Mouse (Mus musculus) kidney, embryonic 16.5 days (tissue): ENCODE data around the gene Tspan18. TPM values are rescaled to one million over a fixed set of nuclear protein-coding genes. Genes with fewer than 3 reads are reported as not detected.

Source experiments
- ATAC-seq: fragments of 200-750 bp; cut with Nextera tagmentation; 2 replicates; pipeline ENCODE4 v1.8.0; 2017; ENCODE audit warnings: moderate TSS enrichment; ENCODE audit not compliant: low FRiP score, low TSS enrichment
- H3K27ac ChIP-seq: fragments of 300-500 bp; sonication (generic); 2 replicates; pipeline ENCODE4 v1.5.1; 2014; ENCODE audit warnings: low read length
- H3K27me3 ChIP-seq: fragments of 300-500 bp; sonication (generic); 2 replicates; pipeline ENCODE4 v1.6.1; 2014; ENCODE audit warnings: low read length, control low read depth, mixed read lengths; ENCODE audit not compliant: insufficient read depth
- H3K36me3 ChIP-seq: fragments of 300-500 bp; sonication (generic); 2 replicates; pipeline ENCODE4 v1.6.1; 2014; ENCODE audit warnings: low read length, control low read depth, mixed read lengths; ENCODE audit not compliant: insufficient read depth
- H3K4me1 ChIP-seq: fragments of 300-500 bp; sonication (generic); 2 replicates; pipeline ENCODE4 v1.6.1; 2014; ENCODE audit warnings: low read length, control low read depth, mixed read lengths; ENCODE audit not compliant: insufficient read depth
- H3K4me2 ChIP-seq: fragments of 300-500 bp; sonication (generic); replicated peaks from 2 replicates; pipeline ENCODE4 v1.6.1; 2014; ENCODE audit warnings: low read depth, low read length
- H3K4me3 ChIP-seq: fragments of 300-500 bp; sonication (generic); 2 replicates; pipeline ENCODE4 v1.5.1; 2014; ENCODE audit warnings: mild to moderate bottlenecking, low read length
- H3K9ac ChIP-seq: fragments of 300-500 bp; sonication (generic); replicated peaks from 2 replicates; pipeline ENCODE4 v1.6.1; 2014; ENCODE audit warnings: low read length
- H3K9me3 ChIP-seq: fragments of 300-500 bp; sonication (generic); 2 replicates; pipeline ENCODE4 v1.6.1; 2016; ENCODE audit warnings: low read length, control low read depth
- WGBS: fragments of 180-500 bp; shearing (Covaris S2); extraction: QIAGEN DNeasy Blood & Tissue Kit; methylation state at CpG from one replicate; pipeline ENCODE4 v1.1.7; 2014; 5-methylcytosine and 5-hydroxymethylcytosine counted together
- polyA plus RNA-seq: library from polyadenylated mRNA; unstranded; fragments of >200 nt; fragmentation: Nextera tagmentation; extraction: Ambion mirVana; gene quantifications from 2 replicates; pipeline ENCODE4 v1.2.1, GENCODE M21; 2015

The Tspan18 gene
- polyA plus RNA-seq, 1 experiment from 2014 or later, result 35.0 TPM

DNA sequence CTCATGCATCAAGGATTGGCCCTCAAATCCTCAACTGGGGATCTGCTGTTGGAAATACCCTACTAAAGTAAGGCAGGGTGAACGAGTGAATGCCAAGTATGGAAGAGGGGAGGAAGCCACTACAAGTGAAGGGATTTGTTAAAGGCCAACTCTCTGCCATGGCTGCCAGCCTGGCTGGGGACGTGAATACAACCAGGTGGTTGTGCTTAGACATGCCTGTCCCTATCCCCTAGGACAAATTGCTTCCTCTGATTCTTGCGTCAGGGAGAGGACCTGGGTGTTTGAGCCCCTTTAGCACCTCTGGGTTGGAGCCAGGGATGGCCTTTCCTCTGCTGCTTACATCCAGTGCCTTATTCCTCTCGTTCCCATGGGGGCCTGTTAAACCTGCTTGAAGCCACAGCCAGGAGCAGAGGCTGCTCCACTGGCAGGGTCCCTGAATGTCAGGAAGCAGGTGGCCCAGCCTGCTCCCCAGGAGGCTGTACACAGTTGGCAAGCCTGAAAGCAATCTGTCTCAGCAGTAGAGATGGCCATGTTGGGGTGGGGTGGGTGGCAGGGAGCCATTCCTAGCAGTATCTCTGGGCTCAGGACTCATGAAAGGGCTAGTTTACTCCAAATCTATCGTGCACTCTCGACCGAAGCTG lies 6.3 kb downstream of the Tspan18 start:
- H3K4me1 ChIP-seq, result peaks cover 44% of the 10 kb centered on the region

DNA sequence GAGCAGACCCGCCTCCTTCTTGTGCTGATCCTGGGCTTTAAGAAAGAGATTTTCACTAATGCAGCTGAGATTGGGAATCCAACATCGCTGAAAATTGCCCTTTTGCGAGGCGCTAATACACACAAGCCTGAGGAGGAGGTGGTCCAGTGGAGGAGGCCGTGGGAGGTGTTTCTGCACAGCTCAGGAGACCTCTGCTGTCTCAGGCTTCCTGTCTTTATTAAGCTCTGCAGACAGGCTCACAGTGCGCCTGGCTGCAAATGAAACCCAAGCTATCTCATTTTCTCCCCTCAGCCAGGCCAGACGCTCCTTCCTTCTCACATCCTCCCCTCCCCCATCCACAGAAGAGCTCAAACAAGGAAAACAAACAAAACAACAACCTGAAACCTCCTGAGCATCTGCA lies 9.6 kb downstream of the Tspan18 start:
- no peak overlapping the region for H3K4me2 ChIP-seq
- no peak overlapping the region for H3K9ac ChIP-seq
- WGBS, result 23% methylated on average over 7 of the region's 7 CpGs
- H3K4me3 ChIP-seq, result no peak overlapping the region
- peak; percentile 60 for ATAC-seq
- H3K4me1 ChIP-seq, result peaks cover 49% of the 10 kb centered on the region
- H3K9me3 ChIP-seq, result no peaks in the 10 kb centered on the region
- H3K27ac ChIP-seq, result peak overlapping the region; percentile 31; the same call in 1 of the 2 replicates
- H3K27me3 ChIP-seq, result no peaks in the 10 kb centered on the region
- H3K36me3 ChIP-seq, result peaks cover 5% of the 10 kb centered on the region; the same call in 1 of the 2 replicates

More for the DNA sequence above, 6.3 kb downstream of the Tspan18 start:
- Histone ChIP-seq H3K4me3 (no peak overlapping the region), H3K4me2 (no peak overlapping the region), H3K36me3 (peaks cover 5% of the 10 kb centered on the region; the same call in 1 of the 2 replicates), H3K9ac (no peak overlapping the region), H3K27ac (no peak overlapping the region), H3K9me3 (no peaks in the 10 kb centered on the region), H3K27me3 (no peaks in the 10 kb centered on the region)
- WGBS, result 80% methylated on average over 7 of the region's 7 CpGs
- ATAC-seq, result no peak

DNA sequence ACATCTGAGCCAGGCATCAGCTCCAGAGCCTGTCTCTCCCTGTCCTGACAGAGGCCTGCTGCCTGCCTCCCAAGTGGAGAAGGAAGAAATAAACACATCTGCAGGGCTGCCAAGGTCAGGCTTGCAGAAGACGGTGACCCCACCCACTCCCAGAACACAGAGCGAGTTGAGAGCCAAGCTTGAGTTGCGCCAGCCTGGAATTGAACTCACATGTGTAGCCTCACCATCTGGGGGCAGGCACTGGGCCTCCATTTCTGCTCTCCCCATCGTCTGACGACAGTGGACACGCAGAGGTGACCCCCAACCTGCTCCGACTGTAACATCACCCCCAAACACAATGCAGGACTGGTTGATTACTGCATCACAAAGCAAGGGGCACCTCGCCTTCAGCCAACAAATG lies 12.4 kb downstream of the Tspan18 start:
- WGBS, result 64% methylated on average over 8 of the region's 8 CpGs
- H3K27ac ChIP-seq, result no peak overlapping the region
- H3K4me1 ChIP-seq, result peaks cover 54% of the 10 kb centered on the region
- peaks cover 5% of the 10 kb centered on the region; the same call in 1 of the 2 replicates for H3K36me3 ChIP-seq
- H3K9ac ChIP-seq, result no peak overlapping the region
- H3K4me3 ChIP-seq, result no peak overlapping the region
- H3K9me3 ChIP-seq, result no peaks in the 10 kb centered on the region
- H3K4me2 ChIP-seq, result no peak overlapping the region
- ATAC-seq, result no peak
- H3K27me3 ChIP-seq, result no peaks in the 10 kb centered on the region

DNA sequence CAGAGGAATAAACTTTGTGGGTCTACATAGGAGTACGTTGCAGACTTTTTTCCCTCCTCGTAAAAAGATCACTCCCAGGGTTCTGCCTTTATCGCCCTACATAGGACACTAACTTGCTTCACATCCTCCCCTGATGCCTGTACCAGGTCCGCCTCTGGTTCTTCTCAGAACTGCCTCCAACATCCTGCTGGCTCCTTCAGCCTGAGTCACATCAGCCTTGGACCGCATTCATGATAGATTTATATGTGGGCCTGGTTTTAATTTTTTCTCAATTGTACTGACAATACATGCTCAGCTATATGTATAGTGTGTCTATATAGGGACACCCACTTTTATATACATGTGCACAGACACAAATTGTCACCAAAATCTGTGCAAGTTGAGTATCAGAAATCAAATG lies 14.0 kb downstream of the Tspan18 start:
- Histone ChIP-seq H3K9ac (no peak overlapping the region), H3K36me3 (peaks cover 5% of the 10 kb centered on the region; the same call in 1 of the 2 replicates), H3K27ac (no peak overlapping the region), H3K4me1 (peaks cover 50% of the 10 kb centered on the region), H3K9me3 (no peaks in the 10 kb centered on the region), H3K4me2 (no peak overlapping the region), H3K4me3 (no peak overlapping the region), H3K27me3 (no peaks in the 10 kb centered on the region)
- no peak for ATAC-seq
- 63% methylated on average over 5 of the region's 5 CpGs for WGBS

DNA sequence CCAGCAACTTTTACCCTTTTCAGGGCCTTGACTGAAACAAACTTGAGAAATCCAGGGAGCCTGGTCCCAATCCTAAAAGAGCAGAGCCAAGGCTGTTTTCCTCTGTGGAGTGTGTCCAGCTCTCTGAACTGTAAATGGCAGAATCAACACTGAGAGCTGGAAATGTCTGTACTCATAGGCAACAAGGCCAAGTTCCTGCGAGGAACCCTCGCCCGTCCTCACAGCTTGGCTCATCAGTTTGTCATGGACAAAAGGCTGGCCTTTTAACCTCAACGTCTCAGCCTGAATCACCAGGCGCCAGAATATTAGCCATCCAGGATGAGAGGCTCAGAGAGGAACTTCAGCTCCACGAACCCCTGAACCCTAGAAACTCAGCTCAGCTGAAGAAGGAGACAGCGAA lies 14.7 kb downstream of the Tspan18 start:
- H3K4me3 ChIP-seq, result no peak overlapping the region
- no peaks in the 10 kb centered on the region for H3K27me3 ChIP-seq
- ATAC-seq, result no peak
- peak overlapping the region; percentile 33; the same call in 1 of the 2 replicates for H3K27ac ChIP-seq
- peaks cover 49% of the 10 kb centered on the region for H3K4me1 ChIP-seq
- H3K9me3 ChIP-seq, result no peaks in the 10 kb centered on the region
- H3K9ac ChIP-seq, result 0 out of 2 replicates have a peak overlapping the region, but pooled peaks have one; percentile 5
- no peak overlapping the region for H3K4me2 ChIP-seq
- WGBS, result 40% methylated on average over 7 of the region's 7 CpGs
- peaks cover 5% of the 10 kb centered on the region; the same call in 1 of the 2 replicates for H3K36me3 ChIP-seq

GRCm38 (mm10) chr2:93318781-93319349 lies 15.4 kb downstream of the Tspan18 start:
- H3K27ac ChIP-seq, result no peak overlapping the region
- H3K36me3 ChIP-seq, result peaks cover 5% of the 10 kb centered on the region; the same call in 1 of the 2 replicates
- H3K27me3 ChIP-seq, result no peaks in the 10 kb centered on the region
- ATAC-seq, result no peak
- H3K4me1 ChIP-seq, result peaks cover 49% of the 10 kb centered on the region
- H3K9me3 ChIP-seq, result no peaks in the 10 kb centered on the region
- WGBS, result 62% methylated on average over 21 of the region's 21 CpGs
- no peak overlapping the region for H3K4me2 ChIP-seq
- H3K4me3 ChIP-seq, result no peak overlapping the region
- H3K9ac ChIP-seq, result no peak overlapping the region

DNA sequence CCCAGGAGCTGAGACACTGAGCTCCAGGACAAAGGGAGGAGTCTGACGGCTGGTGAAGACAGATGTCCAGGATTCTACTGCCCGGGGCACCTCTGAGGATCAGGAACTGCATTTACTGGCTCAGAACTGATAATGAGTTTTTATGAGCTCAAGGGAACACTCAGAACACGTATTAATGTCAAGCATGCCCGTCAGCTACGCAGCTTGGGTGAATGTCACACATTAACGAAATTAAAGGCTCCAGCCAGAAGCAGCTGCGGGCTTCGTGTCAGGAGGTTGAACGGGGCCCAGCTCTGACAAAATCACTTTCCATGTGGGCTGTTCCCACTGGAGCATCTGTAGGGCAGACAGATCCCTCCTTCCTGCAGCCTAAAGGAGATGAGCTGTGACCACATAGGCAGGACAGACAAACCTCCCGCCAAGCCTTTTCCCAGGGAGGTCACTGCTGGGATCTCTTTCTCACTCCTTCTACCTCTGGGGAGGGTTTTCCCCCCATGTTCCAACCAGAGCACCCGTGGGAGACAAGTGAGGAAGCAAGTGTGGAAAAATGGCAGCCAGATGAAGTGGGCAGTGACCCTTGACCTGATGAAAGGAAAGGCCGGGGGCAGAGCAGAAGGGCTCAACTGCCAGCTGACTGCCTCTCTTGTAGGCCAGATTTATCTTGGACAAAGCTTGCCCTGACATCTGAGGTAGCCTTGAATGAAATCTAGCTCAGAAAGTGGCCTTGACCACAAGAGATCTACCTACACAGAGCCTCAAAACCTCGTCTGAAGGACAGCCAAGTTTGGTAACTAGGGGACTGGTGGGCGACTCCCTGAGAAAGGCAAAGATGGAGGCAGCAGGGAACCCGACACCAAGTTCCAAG lies 20.3 kb downstream of the Tspan18 start:
- Histone ChIP-seq H3K9me3 (no peaks in the 10 kb centered on the region), H3K27ac (peak overlapping the region; percentile 66), H3K27me3 (no peaks in the 10 kb centered on the region), H3K9ac (0 out of 2 replicates have a peak overlapping the region, but pooled peaks have one; percentile 14), H3K4me3 (no peak overlapping the region), H3K4me2 (no peak overlapping the region), H3K4me1 (peaks cover 51% of the 10 kb centered on the region), H3K36me3 (peaks cover 8% of the 10 kb centered on the region; the same call in 1 of the 2 replicates)
- WGBS, result 19% methylated on average over 15 of the region's 15 CpGs
- ATAC-seq, result peak; percentile 72

DNA sequence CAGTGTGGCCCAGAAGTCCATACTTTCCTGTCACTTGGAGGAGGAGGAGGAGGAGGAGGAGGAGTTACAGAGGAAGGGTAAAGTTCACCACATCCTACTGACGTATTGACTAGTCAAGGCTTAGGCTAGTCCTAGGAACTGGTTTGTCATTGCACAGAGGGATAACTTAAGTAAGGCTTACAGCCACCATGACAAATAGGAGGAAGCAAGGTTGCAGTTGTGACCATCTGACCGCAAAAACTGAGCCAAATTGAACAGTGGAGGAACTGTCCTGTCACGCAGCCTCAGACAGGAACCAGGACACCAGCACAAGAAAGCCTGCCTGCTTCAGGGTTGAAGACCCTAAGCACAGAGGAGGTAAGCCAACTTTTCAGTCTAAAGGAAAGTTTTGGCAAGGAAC lies 21.8 kb downstream of the Tspan18 start:
- no peak overlapping the region for H3K4me3 ChIP-seq
- no peak for ATAC-seq
- peaks cover 8% of the 10 kb centered on the region; the same call in 1 of the 2 replicates for H3K36me3 ChIP-seq
- H3K9me3 ChIP-seq, result no peaks in the 10 kb centered on the region
- H3K27me3 ChIP-seq, result no peaks in the 10 kb centered on the region
- no peak overlapping the region for H3K9ac ChIP-seq
- peaks cover 44% of the 10 kb centered on the region for H3K4me1 ChIP-seq
- H3K27ac ChIP-seq, result no peak overlapping the region
- WGBS, result 70% methylated on average over 3 of the region's 3 CpGs
- H3K4me2 ChIP-seq, result no peak overlapping the region

GRCm38 (mm10) chr2:93309724-93310413 lies 24.4 kb downstream of the Tspan18 start:
- no peak overlapping the region for H3K9ac ChIP-seq
- ATAC-seq, result no peak
- no peak overlapping the region for H3K27ac ChIP-seq
- no peak overlapping the region for H3K4me3 ChIP-seq
- no peaks in the 10 kb centered on the region for H3K27me3 ChIP-seq
- no peak overlapping the region for H3K4me2 ChIP-seq
- 84% methylated on average over 14 of the region's 14 CpGs for WGBS
- peaks cover 36% of the 10 kb centered on the region for H3K4me1 ChIP-seq
- no peaks in the 10 kb centered on the region for H3K9me3 ChIP-seq
- H3K36me3 ChIP-seq, result peaks cover 14% of the 10 kb centered on the region; the same call in 1 of the 2 replicates
